Mouse (Mus musculus): ENCODE results near the gene Tbc1d7. TPM values are rescaled to one million over a fixed set of nuclear protein-coding genes. Genes with fewer than 3 reads are reported as not detected.

Gene Tbc1d7
- polyA plus RNA-seq, 1 experiment, result 15.9 TPM

- TF ChIP-seq CTCF (IDR thresholded peaks at IDR 0.05; ENCODE audit: control insufficient read depth, insufficient read depth, insufficient read length) (no peak), MAX (IDR thresholded peaks at IDR 0.05) (no peak), MYOD1 (IDR thresholded peaks at IDR 0.05; ENCODE audit: control insufficient read depth, insufficient read length, low read depth) (no peak), CEBPB (IDR thresholded peaks at IDR 0.05; ENCODE audit: low read depth) (no peak), FOSL1 (IDR thresholded peaks at IDR 0.05; ENCODE audit: insufficient read depth, low read length, poor library complexity, severe bottlenecking) (no peak)
- Histone ChIP-seq H3K79me2 (ENCODE audit: control insufficient read depth, insufficient read depth) (peaks cover 50% of the 10 kb centered on the region), H3K79me3 (ENCODE audit: low read depth) (peaks cover 13% of the 10 kb centered on the region), H3K36me3 (ENCODE audit: control insufficient read depth, insufficient read depth) (no peaks in the 10 kb centered on the region), H3K27me3 (ENCODE audit: control insufficient read depth, insufficient read depth, insufficient read length) (no peaks in the 10 kb centered on the region), H3ac (ENCODE audit: control insufficient read depth, insufficient read length, low read depth) (no peak overlapping the region), H3K4me3 (ENCODE audit: insufficient read depth, poor library complexity, severe bottlenecking) (no peak overlapping the region)
Measured at GRCm38 (mm10) chr13:43215994-43216706, 44.8 kb upstream of the Tbc1d7 start.

- H3ac ChIP-seq (ENCODE audit: control insufficient read depth, insufficient read length, low read depth), result no peak overlapping the region
- H3K79me3 ChIP-seq (ENCODE audit: low read depth), result peaks cover 18% of the 10 kb centered on the region
- no peak overlapping the region for H3K4me3 ChIP-seq (ENCODE audit: insufficient read depth, poor library complexity, severe bottlenecking)
- H3K36me3 ChIP-seq (ENCODE audit: control insufficient read depth, insufficient read depth), result no peaks in the 10 kb centered on the region
- TF ChIP-seq MYOG (IDR thresholded peaks at IDR 0.05; ENCODE audit: control insufficient read depth, extremely low read depth, insufficient read length) (no peak), MYOD1 (IDR thresholded peaks at IDR 0.05; ENCODE audit: control insufficient read depth, insufficient read length, low read depth) (no peak), USF1 (IDR thresholded peaks at IDR 0.05; ENCODE audit: low read depth) (no peak), FOSL1 (IDR thresholded peaks at IDR 0.05; ENCODE audit: insufficient read depth, low read length, poor library complexity, severe bottlenecking) (no peak), CEBPB (IDR thresholded peaks at IDR 0.05; ENCODE audit: low read depth) (no peak), MAX (IDR thresholded peaks at IDR 0.05) (no peak), CTCF (IDR thresholded peaks at IDR 0.05; ENCODE audit: control insufficient read depth, insufficient read depth, insufficient read length) (no peak)
- peaks cover 57% of the 10 kb centered on the region for H3K79me2 ChIP-seq (ENCODE audit: control insufficient read depth, insufficient read depth)
- H3K27me3 ChIP-seq (ENCODE audit: control insufficient read depth, insufficient read depth, insufficient read length), result no peaks in the 10 kb centered on the region
Measured at GRCm38 (mm10) chr13:43215144-43215993, 44.1 kb upstream of the Tbc1d7 start.

GRCm38 (mm10) chr13:43212338-43212737 is 41.0 kb upstream of the Tbc1d7 start:
- no peak for TF ChIP-seq MAX (IDR thresholded peaks at IDR 0.05)
- H3K36me3 ChIP-seq (ENCODE audit: control insufficient read depth, insufficient read depth), result no peaks in the 10 kb centered on the region
- no peaks in the 10 kb centered on the region for H3K27me3 ChIP-seq (ENCODE audit: control insufficient read depth, insufficient read depth, insufficient read length)
- H3ac ChIP-seq (ENCODE audit: control insufficient read depth, insufficient read length, low read depth), result no peak overlapping the region
- peaks cover 69% of the 10 kb centered on the region for H3K79me2 ChIP-seq (ENCODE audit: control insufficient read depth, insufficient read depth)
- peaks cover 20% of the 10 kb centered on the region for H3K79me3 ChIP-seq (ENCODE audit: low read depth)
- H3K4me3 ChIP-seq (ENCODE audit: insufficient read depth, poor library complexity, severe bottlenecking), result no peak overlapping the region

- Histone ChIP-seq H3K79me2 (ENCODE audit: control insufficient read depth, insufficient read depth) (peaks cover 69% of the 10 kb centered on the region), H3K4me3 (ENCODE audit: insufficient read depth, poor library complexity, severe bottlenecking) (no peak overlapping the region), H3K36me3 (ENCODE audit: control insufficient read depth, insufficient read depth) (no peaks in the 10 kb centered on the region), H3K27me3 (ENCODE audit: control insufficient read depth, insufficient read depth, insufficient read length) (no peaks in the 10 kb centered on the region), H3ac (ENCODE audit: control insufficient read depth, insufficient read length, low read depth) (no peak overlapping the region), H3K79me3 (ENCODE audit: low read depth) (peaks cover 16% of the 10 kb centered on the region)
- no peak for TF ChIP-seq CEBPB (IDR thresholded peaks at IDR 0.05; ENCODE audit: low read depth)
- no peak for TF ChIP-seq MYOG (IDR thresholded peaks at IDR 0.05; ENCODE audit: control insufficient read depth, extremely low read depth, insufficient read length)
- no peak for TF ChIP-seq FOSL1 (IDR thresholded peaks at IDR 0.05; ENCODE audit: insufficient read depth, low read length, poor library complexity, severe bottlenecking)
Measured at GRCm38 (mm10) chr13:43210956-43211355, 39.7 kb upstream of the Tbc1d7 start.

GRCm38 (mm10) chr13:43209560-43209959 is 38.3 kb upstream of the Tbc1d7 start:
- H3ac ChIP-seq (ENCODE audit: control insufficient read depth, insufficient read length, low read depth), result no peak overlapping the region
- H3K79me2 ChIP-seq (ENCODE audit: control insufficient read depth, insufficient read depth), result peaks cover 64% of the 10 kb centered on the region
- H3K27me3 ChIP-seq (ENCODE audit: control insufficient read depth, insufficient read depth, insufficient read length), result no peaks in the 10 kb centered on the region
- H3K4me3 ChIP-seq (ENCODE audit: insufficient read depth, poor library complexity, severe bottlenecking), result no peak overlapping the region
- TF ChIP-seq CTCF (IDR thresholded peaks at IDR 0.05; ENCODE audit: control insufficient read depth, insufficient read depth, insufficient read length) (no peak), MAX (IDR thresholded peaks at IDR 0.05) (no peak), USF1 (IDR thresholded peaks at IDR 0.05; ENCODE audit: low read depth) (no peak), CEBPB (IDR thresholded peaks at IDR 0.05; ENCODE audit: low read depth) (no peak), FOSL1 (IDR thresholded peaks at IDR 0.05; ENCODE audit: insufficient read depth, low read length, poor library complexity, severe bottlenecking) (no peak), MYOD1 (IDR thresholded peaks at IDR 0.05; ENCODE audit: control insufficient read depth, insufficient read length, low read depth) (no peak), MYOG (IDR thresholded peaks at IDR 0.05; ENCODE audit: control insufficient read depth, extremely low read depth, insufficient read length) (no peak)
- peaks cover 15% of the 10 kb centered on the region for H3K79me3 ChIP-seq (ENCODE audit: low read depth)
- no peaks in the 10 kb centered on the region for H3K36me3 ChIP-seq (ENCODE audit: control insufficient read depth, insufficient read depth)

Data from C2C12 (cell line).